Mouse (Mus musculus) midbrain, embryonic 13.5 days (tissue): ENCODE data around the gene Lix1l. TPM values are rescaled to one million over a fixed set of nuclear protein-coding genes. Genes with fewer than 3 reads are reported as not detected.

Experiments
- ATAC-seq: fragments of 200-750 bp; cut with Nextera tagmentation; 2 replicates; pipeline ENCODE4 v1.8.0; 2017; ENCODE audit warnings: mild to moderate bottlenecking, moderate TSS enrichment, moderate library complexity
- H3K27ac ChIP-seq: fragments of 300-500 bp; sonication (generic); 2 replicates; pipeline ENCODE4 v1.5.1; 2015; ENCODE audit warnings: inconsistent platforms, mild to moderate bottlenecking, moderate library complexity
- H3K27me3 ChIP-seq: fragments of 300-500 bp; sonication (generic); 2 replicates; pipeline ENCODE4 v1.6.1; 2015; ENCODE audit warnings: mild to moderate bottlenecking, inconsistent platforms
- H3K36me3 ChIP-seq: fragments of 300-500 bp; sonication (generic); 2 replicates; pipeline ENCODE4 v1.6.1; 2015; ENCODE audit warnings: mild to moderate bottlenecking, inconsistent platforms
- H3K4me1 ChIP-seq: fragments of 300-500 bp; sonication (generic); replicated peaks from 2 replicates; pipeline ENCODE4 v1.6.1; 2015; ENCODE audit warnings: inconsistent platforms
- H3K4me2 ChIP-seq: fragments of 300-500 bp; sonication (generic); replicated peaks from 2 replicates; pipeline ENCODE4 v1.6.1; 2015; ENCODE audit warnings: moderate library complexity, mild to moderate bottlenecking, inconsistent platforms
- H3K4me3 ChIP-seq: fragments of 300-500 bp; sonication (generic); replicated peaks from 2 replicates; pipeline ENCODE4 v1.5.1; 2015; ENCODE audit warnings: mild to moderate bottlenecking, inconsistent platforms
- H3K9ac ChIP-seq: fragments of 300-500 bp; sonication (generic); replicated peaks from 2 replicates; pipeline ENCODE4 v1.6.1; 2015; ENCODE audit warnings: mild to moderate bottlenecking, inconsistent platforms
- H3K9me3 ChIP-seq: fragments of 300-500 bp; sonication (generic); 2 replicates; pipeline ENCODE4 v1.6.1; 2016; ENCODE audit warnings: mild to moderate bottlenecking, inconsistent platforms
- WGBS: fragments of 180-500 bp; shearing (Covaris S2); methylation state at CpG from one replicate; pipeline ENCODE4 v1.1.7; 2015; 5-methylcytosine and 5-hydroxymethylcytosine counted together
- polyA plus RNA-seq: library from polyadenylated mRNA; unstranded; fragments of >200 nt; fragmentation: Nextera tagmentation; extraction: Ambion mirVana; gene quantifications from 2 replicates; pipeline ENCODE4 v1.2.1, GENCODE M21; 2015

The Lix1l gene
- polyA plus RNA-seq, 1 experiment from 2014 or later = 6.2 TPM

DNA sequence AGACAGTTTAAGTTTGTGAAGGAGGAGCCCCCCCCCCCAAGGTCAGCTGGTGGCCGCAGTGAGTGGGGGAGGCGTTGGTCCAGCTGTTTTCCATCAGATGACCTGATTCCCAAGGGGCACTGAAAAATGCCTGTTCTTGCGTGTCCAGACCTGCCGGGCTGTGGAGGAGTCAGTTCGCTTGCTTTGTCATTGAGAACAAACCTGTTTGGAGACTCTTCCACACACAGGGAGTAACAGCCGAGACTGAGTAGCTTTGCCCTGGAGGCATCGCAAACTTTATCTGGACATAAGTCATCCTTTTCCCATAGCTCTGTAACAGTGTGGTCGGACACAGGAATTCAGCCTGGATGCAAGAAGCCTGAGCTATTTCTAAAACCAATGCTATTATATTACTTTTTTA, 73.5 kb downstream of the Lix1l start:
- no peak for ATAC-seq
- Histone ChIP-seq H3K4me1 (peaks cover 9% of the 10 kb centered on the region; the same call in 1 of the 2 replicates), H3K36me3 (no peaks in the 10 kb centered on the region), H3K27ac (no peak overlapping the region), H3K4me2 (no peak overlapping the region), H3K4me3 (no peak overlapping the region), H3K9me3 (no peaks in the 10 kb centered on the region), H3K9ac (no peak overlapping the region), H3K27me3 (peaks cover 18% of the 10 kb centered on the region)
- WGBS = 70% methylated on average over 8 of the region's 8 CpGs

GRCm38 (mm10) chr3:96675171-96675570, 74.2 kb downstream of the Lix1l start:
- H3K4me2 ChIP-seq = no peak overlapping the region
- H3K4me3 ChIP-seq = no peak overlapping the region
- H3K36me3 ChIP-seq = no peaks in the 10 kb centered on the region
- WGBS = 84% methylated on average over 3 of the region's 3 CpGs
- H3K27ac ChIP-seq = no peak overlapping the region
- H3K4me1 ChIP-seq = peaks cover 5% of the 10 kb centered on the region
- no peak overlapping the region for H3K9ac ChIP-seq
- no peak for ATAC-seq
- H3K9me3 ChIP-seq = no peaks in the 10 kb centered on the region
- peaks cover 18% of the 10 kb centered on the region for H3K27me3 ChIP-seq

DNA sequence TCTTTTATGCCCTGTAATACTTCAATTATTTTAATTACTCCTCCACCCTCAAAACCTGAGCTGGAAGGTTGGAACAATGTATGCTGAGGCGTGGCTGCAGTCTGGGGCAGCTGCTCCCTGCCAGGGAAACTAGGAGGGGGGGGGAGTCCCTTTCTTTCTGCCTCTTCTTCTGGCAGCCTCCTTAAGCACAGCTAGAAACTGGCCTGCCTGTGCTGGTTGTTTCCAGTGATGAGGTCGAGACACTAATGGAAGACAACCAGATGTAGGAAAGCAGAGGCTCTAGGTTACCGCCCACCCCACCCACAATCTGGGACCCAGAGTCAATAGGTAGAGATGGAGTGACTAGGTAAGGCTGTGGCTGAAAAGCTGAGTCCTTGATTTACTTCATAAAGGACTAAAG, 74.7 kb downstream of the Lix1l start:
- H3K4me2 ChIP-seq = no peak overlapping the region
- peaks cover 14% of the 10 kb centered on the region for H3K27me3 ChIP-seq
- no peak overlapping the region for H3K27ac ChIP-seq
- no peak overlapping the region for H3K9ac ChIP-seq
- 33% methylated on average over 3 of the region's 3 CpGs for WGBS
- H3K9me3 ChIP-seq = no peaks in the 10 kb centered on the region
- no peak overlapping the region for H3K4me3 ChIP-seq
- no peak for ATAC-seq
- H3K36me3 ChIP-seq = no peaks in the 10 kb centered on the region
- peaks cover 6% of the 10 kb centered on the region; the same call in 1 of the 2 replicates for H3K4me1 ChIP-seq

Other genes with a start within 250 kb of the Lix1l start
- gene BC107364, start 148.8 kb upstream of the Lix1l start, polyA plus RNA-seq = not detected in 2 replicates
- 0.62 and 0.76 TPM in 2 replicates for gene Hfe2, start 76.0 kb upstream of the Lix1l start, polyA plus RNA-seq
- gene Txnip, start 43.2 kb upstream of the Lix1l start, polyA plus RNA-seq = 52.2 and 57.6 TPM in 2 replicates
- gene Gm16253, start 24.2 kb upstream of the Lix1l start, polyA plus RNA-seq = 0.81 and 1.7 TPM in 2 replicates
- 41.1 and 42.0 TPM in 2 replicates for gene Polr3gl, start 7.0 kb upstream of the Lix1l start, polyA plus RNA-seq
- gene Ankrd34a, start 4.5 kb upstream of the Lix1l start, polyA plus RNA-seq = 5.3 and 6.5 TPM in 2 replicates
- gene Rbm8a, start 28.8 kb downstream of the Lix1l start, polyA plus RNA-seq = 147 TPM in 2 replicates
- 52.0 and 52.6 TPM in 2 replicates for gene Pex11b, start 34.2 kb downstream of the Lix1l start, polyA plus RNA-seq
- 0.15 and 0.16 TPM in 2 replicates for gene Gm42957, start 34.3 kb downstream of the Lix1l start, polyA plus RNA-seq
- gene Itga10, start 44.4 kb downstream of the Lix1l start, polyA plus RNA-seq = 0.71 and 0.81 TPM in 2 replicates
- gene Ankrd35, start 69.0 kb downstream of the Lix1l start, polyA plus RNA-seq = 0.58 and 0.59 TPM in 2 replicates
- 33.9 and 36.7 TPM in 2 replicates for gene Pias3, start 95.2 kb downstream of the Lix1l start, polyA plus RNA-seq
- 10.1 and 10.6 TPM in 2 replicates for gene Nudt17, start 107.4 kb downstream of the Lix1l start, polyA plus RNA-seq
- 38.4 and 38.8 TPM in 2 replicates for gene Polr3c, start 126.5 kb downstream of the Lix1l start, polyA plus RNA-seq
- gene Rnf115, start 126.5 kb downstream of the Lix1l start, polyA plus RNA-seq = 76.2 and 80.2 TPM in 2 replicates
- 0.14 TPM in 1 of 2 replicates, not detected in the other for gene Pdzk1, start 228.1 kb downstream of the Lix1l start, polyA plus RNA-seq
- 0.14 and 0.17 TPM in 2 replicates for gene Cd160, start 228.2 kb downstream of the Lix1l start, polyA plus RNA-seq